Mouse (Mus musculus) left cerebral cortex, adult 8-10 months (tissue): ENCODE data around the gene Tmem26. TPM values are rescaled to one million over a fixed set of nuclear protein-coding genes. Genes with fewer than 3 reads are reported as not detected.
"Not testable (repeated sequence)": the region's sequence is repeated elsewhere in the genome, so short reads cannot be mapped to it uniquely, and the experiment has no call there.

Experiments
- DNase-seq, 2 experiments: peaks; one replicate each; pipeline ENCODE4 v3.0.0; 2022; ENCODE audit warnings: low spot score in 2 of 2
- total RNA-seq, 4 experiments: library from RNA; stranded (reverse); gene quantifications; 2 replicates each; pipeline ENCODE4 v1.2.4; 2022

Tmem26 gene
- under 1 TPM; 0.33 to 0.46 (median 0.37) TPM for total RNA-seq

DNA sequence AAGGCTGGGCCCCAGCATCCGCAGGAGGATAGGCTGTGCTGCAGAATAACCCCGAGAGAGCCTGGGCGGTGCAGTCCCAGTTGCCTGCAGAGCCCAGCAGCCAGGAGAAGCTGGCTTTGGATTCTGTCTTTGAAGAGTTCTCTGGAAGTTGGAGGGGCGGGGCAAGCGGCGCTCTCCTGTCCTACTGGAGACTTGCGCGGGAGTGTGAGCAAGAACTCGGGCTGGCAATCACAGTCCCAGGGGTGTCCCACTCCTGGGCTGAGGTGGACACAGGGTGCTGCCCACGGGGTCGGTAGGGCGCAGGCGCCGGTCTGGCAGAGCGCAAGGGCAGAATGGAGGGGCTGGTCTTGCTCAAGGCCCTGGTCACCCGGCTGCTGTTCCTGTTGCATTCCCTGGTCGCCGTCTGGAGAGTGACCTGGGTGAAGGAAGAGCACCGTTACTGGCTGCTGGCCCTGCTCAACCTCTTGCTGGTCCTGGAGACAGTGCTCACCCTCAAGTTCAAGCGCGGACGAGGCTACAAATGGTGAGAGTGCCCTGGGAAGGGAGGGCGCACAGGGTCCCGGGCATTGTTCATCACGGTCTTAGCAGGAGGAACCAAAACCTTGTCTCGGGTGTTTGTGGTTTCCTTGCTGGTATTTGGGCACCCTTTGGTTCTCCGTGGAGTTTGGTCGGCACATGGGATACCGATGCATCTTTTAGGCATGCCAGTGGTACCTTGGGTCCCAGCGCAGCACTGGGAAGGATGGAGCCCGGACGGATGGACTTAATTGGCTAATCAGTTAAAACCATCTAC, at the start of gene Tmem26:
Tmem26 (plus strand) TSS at position 79 of the 793 bp plus-strand sequence.
- DNase-seq = no peak

DNA sequence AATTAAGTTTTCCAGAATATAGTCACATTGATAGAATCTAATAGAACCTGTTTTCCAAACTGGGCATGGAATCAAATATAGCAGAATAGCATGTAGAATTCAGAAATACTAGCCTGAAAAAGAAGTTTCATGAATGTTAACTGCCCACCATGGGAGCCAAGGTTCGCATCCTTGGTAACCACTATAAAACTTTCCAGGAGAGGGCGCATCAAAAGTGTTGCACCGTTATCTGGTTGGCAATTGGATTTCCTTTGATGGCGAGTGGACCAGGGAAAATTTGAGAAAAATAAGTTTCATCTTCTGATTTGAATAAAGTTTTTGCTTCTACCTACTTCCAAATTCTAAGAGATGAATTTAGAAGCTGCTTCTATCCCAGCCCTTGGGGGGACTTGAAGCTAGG, 44.8 kb upstream of the Tmem26 start:
- DNase-seq = no peak

DNA sequence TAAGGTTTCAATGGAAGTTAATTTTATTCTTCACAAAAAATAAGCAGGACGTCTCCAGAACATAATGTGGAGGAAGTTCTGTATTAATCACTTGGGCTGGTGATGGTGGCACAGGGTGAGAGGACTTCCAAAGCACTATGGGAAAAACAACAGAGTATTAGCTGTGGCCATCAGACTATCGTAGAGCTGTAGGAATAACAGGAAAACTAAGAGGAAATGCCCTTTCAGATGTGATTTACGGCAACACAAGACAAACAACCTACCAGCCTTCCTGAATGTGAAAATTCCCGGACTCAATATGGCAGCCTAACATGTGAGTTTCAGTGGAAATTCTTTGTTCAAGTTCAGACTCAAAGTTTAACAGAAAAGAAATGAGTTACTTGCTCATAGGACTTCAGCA, 42.2 kb upstream of the Tmem26 start:
- DNase-seq = no peak

DNA sequence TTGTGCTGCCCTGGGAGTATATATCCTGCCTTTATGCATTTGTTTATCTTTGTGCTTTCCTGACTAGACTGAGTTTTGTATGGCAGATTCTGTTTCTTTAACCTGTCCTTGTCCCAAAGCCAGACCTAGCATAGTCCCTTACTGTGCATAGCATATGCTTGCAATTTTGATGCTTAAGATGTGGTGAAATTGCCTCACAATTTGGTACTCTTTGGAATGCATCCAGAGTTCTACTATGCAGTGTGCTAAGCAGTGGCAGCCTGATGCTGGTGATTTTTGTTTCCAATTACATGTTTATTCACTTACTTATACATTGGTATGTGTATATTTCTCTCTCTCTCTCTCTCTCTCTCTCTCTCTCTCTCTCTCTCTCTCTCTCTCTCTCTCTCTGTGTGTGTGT, 37.9 kb upstream of the Tmem26 start:
- no peak for DNase-seq

DNA sequence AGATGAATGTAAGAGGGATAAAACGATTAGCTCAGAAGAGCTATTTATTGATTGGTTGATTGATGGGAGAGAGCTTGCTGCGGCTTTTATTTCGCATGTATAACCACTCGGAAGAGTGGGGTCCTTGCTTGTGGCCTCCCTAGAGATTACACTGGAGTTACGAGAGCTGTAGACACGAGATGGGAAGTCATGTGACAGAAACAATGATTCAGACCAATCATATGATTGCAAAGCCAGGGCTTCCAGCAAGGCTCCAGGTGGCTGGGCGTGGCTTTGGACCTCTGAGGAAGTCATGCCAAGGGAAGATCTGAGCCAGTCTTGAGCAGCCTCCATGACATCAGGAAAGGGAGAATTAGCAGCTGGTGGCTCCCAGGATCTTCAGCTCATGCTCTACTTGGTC, 32.3 kb upstream of the Tmem26 start:
- no peak for DNase-seq

DNA sequence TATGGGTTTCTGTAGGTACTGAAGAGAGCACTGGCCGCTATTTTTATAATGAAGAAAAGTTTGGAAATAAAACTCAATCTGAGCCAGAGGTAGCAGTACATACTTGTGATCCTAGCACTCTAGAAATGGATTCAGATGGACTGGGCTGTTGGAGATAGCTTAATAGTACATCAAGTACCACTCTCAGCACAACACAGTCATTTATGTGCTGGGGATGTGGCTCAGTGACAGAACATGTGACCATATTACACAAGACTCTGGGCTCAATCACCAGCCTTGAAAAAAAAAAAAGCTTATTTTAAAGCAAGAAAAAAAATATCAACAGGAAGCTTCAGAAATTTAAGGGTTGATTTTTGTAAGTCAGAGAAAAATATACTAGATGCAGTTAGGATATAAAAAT, 31.0 kb upstream of the Tmem26 start:
- no peak for DNase-seq

DNA sequence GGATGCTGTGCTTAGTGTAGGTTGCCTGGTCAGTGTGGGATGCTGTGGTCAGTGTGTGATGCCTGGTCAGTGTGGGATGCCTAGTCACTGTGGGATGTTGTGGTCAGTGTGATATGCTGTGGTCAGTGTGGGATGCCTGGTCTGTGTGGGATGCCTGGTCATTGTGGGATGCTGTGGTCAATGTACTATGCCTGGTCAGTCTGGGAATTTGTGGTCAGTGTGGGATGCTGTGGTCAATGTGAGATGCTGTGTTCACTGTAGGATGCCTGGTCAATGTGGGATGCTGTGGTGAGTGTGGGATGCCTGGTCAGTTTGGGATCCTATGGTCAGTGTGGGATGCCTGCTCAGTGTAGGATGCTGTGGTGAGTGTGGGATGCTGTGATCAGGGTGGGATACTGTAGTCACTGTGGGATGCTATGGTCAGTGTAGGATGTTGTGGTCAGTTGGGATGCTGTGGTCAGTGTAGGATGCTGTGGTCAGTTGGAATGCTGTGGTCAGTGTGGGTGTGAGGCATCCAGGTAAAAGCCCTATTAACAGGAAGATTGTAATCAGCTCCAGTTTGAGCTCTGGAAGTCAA, 27.6 kb upstream of the Tmem26 start:
- DNase-seq = no peak

DNA sequence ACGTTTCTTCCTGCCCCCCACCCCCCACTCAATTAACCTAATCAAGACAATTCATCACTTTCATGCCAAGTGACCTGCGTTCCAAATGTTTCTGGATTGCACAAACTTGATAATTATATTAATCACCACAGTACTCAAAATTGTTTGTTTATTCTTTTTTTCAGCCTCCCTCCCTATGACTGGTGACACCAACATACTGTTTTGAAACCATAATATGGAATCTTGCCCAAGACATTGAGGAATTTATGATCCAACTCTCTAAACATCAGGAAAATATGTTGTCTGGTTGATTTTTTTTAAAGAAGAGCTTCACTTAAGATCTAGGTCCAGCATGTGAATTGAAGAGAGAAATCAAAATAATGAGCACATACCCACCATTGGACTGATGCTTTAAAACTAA, 19.2 kb upstream of the Tmem26 start:
- DNase-seq = no peak

DNA sequence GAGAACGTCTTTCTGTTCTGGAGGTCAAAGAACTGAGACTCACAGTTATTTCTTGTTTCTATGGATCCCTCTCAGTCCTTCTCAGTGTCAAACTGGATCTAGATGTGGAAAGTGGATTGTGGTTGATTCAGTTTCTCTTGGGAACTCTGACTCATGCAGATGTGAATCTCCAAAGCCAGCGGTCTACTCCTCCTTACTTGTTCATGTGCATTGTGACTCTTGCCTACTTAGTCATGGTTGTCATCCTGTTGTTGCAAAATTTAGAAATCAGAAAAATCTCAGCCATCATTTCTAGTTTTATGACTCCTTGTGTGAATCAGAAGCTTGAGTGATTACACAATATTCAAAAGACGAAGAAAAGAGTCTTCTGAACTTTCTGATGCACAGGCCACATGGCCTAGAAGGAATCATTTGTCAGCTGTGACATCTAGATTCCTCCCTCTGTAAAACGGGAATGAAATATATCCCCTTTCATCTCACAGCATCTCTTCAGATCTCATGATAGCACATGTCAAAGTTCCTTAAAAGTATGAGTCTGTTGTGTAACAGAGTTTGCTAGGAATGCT, 17.9 kb upstream of the Tmem26 start:
- DNase-seq = no peak

DNA sequence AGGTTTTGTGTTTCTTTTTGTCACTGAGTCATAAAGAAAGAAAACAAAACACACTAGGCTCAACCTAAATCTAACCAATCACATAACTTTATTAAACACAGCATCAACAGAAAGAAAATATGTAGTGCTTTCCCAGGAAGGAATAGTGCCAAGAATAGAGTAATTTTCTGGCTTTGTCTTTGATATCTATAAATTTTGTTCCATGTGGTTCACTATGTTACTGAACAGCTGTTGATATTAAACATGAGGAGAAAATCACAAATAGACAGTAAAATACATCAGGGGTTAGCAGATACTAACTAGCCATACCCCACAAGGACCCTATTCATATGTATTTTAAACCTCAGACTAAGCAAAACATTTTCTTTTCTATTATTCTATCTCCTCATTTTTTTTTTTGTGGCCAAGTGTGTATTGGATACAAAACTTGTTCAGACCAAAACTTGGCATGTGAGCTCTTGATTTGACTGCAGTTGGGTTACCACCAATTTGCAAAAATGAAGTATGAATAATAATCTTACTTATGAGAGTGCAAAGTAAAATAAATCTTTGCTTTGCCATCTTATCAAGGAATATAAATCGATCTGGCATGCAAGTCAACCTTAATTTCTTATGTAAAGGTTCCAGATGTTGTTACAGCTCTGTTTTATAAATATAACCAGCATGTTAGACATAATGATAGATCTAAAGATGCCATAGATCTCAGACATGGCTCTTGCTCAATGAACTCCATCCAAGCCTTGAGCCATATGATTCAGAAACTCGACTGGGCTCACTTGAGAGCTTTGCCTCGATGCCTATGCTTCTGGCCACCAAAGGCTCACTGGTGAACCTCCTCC, 16.2 kb upstream of the Tmem26 start:
- DNase-seq = no peak

DNA sequence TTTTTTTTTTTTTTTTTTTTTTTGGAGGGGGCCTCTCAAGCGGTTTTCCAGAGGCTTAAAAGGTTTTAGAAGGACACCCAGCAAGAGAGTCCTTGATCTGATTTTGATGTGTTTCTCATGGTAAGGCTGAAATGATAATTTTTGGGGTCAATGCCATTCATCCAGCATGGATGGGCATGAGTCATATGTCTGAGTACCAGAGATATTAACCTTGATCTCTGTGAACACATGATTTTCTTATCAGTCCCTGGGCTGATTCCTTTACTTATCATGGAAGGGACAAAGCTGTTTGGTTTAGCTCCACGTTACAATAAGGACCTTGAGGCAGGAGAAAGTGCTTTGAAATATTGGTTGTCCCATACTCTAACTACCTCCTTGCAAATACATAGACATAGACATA, 10.5 kb upstream of the Tmem26 start:
- no peak for DNase-seq

DNA sequence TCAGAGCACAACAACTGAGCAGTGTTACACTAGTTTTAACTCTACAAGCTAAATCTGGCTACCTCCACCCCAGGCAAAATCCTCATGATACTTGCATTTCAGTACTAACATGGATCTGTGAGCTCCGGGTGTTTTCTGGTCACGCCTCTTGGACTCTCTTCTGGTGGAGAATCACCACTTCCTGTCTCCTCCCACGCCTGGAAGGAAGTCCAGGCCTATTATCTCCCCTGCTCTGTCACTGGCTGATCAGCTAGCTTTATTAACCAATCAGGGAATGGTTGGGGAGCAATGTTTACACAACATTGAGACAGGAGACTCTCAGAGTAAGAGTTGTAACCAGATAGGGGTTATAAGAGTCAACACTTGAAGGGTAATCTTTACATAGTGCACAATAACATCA, 9.1 kb upstream of the Tmem26 start:
- DNase-seq = no peak

DNA sequence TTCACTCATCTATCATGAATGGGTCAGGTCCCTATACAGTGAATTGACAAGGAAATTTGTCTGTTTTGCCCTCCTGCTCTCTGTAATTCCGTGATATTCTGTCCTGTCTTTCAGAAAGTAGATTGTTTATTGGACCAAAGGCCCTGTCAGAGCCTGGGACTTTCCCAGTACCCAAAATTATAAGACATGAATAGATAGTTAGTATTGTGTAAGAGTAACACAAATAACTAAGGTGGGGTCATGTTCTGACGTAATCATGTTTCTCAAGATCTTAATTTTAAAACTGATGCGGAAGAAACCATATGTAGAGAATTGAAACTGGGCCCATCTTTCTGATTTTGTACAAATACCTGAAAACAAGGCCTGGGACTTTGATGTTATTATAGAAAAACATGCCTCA, 8.1 kb upstream of the Tmem26 start:
- no peak for DNase-seq

DNA sequence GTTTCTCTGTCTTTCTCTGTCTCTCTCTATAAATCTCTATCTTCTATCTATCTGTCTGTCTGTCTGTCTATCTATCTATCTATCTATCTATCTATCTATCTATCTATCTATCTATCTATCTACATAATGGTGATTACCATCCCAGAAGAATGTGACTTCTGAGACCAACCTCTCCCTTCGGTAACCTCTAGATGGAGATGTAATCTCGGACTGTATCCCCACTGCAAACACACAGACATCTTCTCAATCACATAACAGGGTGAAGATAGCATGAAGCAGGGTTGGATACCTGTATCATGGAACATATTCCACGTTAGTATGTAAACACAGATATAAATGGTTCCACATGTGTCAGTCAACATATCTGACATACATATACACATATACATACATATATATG, 5.1 kb upstream of the Tmem26 start:
- no peak for DNase-seq

DNA sequence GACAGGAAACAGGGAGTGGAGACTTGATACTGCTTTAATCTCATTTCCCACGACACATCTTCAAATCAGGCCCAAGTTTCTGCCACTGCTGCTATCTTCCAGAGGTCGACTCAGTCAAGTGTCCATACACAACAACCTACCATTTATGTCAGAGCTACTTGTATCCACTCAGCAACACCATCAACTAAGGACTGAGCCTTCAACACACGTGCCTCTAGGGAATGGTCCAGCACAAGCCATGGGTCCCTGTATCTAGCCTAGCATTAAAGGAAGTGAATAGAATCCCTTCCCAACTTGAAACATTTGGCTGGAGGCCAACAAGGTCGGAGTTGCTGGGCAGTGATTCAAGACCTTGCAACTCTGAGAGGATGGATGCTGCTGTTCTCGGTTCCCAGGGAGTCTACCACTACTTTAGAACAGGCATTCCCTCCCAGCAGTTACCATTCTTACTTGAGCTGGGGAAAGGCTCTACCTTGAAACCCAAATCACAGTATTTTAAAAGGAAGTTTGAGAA, 2.5 kb upstream of the Tmem26 start:
- DNase-seq = no peak

DNA sequence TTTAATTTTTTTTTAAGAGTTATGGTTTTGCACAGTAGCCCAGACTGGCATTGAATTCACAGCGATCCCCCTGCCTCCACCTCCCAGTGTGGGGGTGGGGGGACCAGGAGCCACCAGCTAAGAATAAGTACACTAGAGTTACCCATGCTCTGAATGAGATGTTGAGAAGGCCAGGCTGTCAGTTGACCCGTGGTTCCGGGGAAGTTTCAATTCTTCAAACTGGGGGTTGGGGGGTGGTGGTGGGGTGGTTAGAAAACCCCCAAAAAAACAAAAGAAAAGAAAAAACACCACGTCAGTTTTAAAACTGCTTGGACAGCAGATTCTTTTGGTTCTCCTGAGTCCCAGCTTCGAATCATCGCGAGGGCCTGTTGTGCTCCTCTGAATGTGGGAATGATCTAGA, 431 bp upstream of the Tmem26 start:
- no peak for DNase-seq

DNA sequence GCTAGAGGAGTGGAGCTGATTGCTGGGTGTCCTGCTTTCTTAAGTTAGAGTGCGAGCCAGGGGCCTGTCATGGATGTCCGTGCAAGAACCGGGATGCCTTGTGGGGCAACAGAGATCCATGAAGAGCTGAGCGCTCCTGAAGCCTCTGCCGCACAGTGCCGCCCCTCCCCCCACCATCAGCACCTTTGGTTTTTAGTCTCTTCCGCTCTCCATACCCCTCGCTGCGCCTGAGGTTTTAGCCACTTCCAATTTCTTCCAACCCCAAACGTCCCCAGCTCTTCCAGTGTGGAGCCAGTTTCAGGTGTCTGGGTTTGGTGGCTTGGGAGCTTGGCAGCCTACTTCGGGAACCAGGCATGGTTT, 895 bp downstream of the Tmem26 start:
- DNase-seq = no peak

DNA sequence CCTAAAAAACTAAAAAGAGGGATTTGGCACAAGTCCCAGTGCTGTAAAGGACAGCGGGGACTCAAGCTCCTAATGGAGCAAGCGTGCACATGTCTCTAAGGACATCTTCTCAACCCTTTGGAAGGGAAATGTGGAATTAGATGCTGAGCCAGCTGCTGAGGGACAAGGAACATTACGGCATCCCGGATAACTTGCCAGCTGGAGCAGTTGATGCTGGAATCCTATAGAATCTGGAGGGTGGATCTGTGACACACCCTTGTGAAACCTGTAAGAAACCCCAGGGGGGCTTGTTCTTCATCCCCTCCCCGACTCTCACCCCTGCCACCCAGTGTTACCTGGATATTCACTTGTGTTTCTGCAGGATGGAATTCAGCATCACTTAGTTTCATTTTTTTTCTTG, 4.0 kb downstream of the Tmem26 start:
- no peak for DNase-seq

DNA sequence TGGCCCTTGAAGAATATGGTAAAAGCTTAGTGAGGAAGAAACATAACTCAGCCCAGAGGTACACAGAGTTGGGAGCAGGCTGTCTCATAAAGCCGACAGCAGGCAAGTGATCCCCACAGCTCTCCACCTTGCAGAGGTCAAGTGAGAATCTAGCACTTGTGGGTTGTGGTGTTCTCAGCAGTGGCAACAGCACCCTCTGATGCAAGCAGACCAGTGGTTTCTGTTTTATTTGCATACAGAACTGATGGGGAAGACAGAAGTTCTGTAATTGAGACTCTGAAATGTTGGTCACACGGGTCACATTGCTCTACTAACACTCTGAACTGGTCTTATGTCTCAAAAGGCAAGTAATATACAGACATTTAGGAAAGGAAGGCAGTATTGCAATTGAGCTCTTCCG, 12.2 kb downstream of the Tmem26 start:
- no peak for DNase-seq

DNA sequence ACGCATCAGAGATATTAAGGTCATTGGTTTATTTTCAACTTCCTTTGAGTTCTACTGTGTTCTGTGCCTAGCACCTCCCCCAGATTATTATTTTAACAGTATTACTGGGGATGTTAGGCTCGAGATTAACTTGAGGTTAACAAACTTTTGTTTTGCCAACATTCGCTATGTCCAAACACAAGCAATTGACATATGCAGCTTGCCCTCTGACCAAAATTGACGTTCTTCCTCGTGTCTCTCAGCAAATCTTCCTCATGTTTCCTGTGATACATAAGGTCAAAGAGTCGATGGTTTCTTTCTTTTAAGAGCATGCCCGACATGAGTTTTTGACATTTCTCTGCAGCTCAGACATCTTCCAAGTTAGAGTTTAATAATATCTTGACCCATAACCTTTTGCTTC, 13.9 kb downstream of the Tmem26 start:
- DNase-seq = no peak

DNA sequence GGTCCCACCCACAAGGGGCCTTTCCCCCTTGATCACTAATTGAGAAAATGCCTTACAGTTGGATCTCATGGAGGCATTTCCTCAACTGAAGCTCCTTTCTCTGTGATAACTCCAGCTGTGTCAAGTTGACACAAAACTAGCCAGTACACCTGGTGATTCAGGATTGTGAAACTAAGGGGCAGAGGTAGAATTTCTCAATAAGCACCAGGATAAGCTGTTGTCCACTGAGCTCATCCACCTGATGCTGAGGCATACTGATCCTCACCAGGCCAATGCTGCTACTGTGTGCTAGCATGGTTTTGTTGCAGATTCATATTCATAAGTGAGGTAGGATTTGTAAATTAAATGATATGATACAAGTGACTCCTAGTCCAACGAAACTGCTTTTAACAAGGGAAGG, 15.5 kb downstream of the Tmem26 start:
- DNase-seq = not testable (repeated sequence)

DNA sequence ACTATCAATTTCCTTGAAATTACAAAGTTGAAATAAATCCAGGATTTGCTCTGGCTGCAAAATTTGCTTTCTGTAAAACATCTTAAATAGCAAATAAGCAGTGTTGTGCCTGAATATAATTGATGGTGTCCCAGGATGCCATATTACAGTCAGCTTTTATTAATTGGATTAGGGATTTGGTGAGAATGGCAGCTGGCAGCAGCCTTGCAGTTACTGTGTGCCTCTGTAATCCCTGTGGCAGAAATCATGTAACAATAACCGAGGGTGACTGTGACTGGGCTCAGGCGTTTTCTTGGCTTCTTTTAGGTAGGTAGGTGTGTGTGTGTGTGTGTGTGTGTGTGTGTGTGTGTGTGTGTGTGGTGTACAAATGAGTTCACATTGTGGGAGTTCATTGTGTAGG, 16.8 kb downstream of the Tmem26 start:
- DNase-seq = no peak
